Mouse (Mus musculus): ENCODE measurements around the gene Xpnpep3.
A peak's percentile ranks its signal among the peaks of the same experiment; 100 is the strongest.

Gene Xpnpep3

DNA sequence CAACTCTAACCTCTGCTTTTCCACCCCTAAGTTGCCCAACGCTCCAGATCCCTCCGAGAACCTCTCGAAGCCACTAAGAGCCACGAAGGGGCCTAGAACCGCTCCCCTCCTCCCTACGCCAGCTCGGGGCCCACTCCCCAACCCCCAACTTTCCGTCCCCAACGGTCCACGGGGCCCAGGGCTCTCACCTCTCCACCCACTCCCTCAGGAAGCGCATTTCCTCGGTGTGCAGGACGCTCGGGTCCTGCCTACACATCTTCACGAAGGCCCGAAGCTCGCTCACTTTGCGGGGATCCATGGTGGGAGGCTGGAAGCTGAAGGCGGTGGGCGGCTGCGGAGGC, 671 bp upstream of the Xpnpep3 start:
- no peak for DNase-seq (ENCODE audit: extremely low spot score, low spot score)

- DNase-seq (ENCODE audit: extremely low spot score, low spot score), result no peak
Measured at GRCm38 (mm10) chr15:81405008-81405407, 5.1 kb downstream of the Xpnpep3 start.

DNA sequence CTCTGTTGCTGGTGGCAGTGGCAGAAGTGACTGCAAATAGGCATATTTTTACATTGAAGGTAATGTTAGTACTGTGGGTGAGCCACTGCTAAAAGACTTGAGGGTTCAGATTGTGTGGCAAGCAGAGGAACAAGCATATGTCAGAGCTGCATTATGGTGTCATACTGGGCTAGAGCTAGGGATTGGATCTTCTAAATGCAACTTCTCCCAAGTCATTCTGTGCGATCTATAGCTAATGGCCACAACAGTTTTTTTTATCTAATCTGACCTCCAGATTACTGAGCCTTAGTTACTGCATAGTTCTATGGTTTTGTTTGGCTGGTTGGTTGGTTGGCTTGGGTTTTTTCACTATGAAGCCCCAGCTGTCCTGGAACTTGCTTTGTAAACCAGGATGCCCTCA, 8.3 kb downstream of the Xpnpep3 start, which contains the start of gene Dnajb7:
Dnajb7 (minus strand) TSS at position 101 of the 400 bp plus-strand sequence.
- DNase-seq (ENCODE audit: extremely low spot score, low spot score), result no peak

DNA sequence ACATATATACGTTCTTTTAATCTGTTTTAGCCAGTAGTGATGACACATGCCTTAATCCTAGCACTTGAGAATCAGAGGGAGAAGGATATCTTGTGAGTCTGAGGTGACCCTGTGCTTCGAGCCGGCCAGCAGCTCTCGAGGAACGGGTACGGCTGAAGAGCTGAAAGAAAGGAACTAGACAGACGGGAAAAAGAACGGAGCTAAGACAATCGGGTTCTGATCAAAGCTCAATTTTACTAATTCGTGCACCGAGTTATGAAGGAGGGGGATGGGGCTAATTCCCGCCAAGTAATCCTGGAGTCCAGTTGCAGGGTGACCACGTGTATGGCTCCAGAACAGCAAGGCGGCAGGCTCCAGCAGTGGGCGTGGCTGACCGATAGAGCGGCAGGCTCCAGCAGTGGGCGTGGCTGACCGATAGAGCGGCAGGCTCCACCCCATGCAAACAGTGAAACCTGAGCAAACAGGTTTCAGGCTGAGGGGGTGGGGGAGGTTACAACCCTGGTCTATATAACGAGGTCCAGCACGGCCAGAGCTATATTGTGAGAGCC, 16.9 kb downstream of the Xpnpep3 start:
- DNase-seq (ENCODE audit: extremely low spot score, low spot score), result peak; percentile 68

DNA sequence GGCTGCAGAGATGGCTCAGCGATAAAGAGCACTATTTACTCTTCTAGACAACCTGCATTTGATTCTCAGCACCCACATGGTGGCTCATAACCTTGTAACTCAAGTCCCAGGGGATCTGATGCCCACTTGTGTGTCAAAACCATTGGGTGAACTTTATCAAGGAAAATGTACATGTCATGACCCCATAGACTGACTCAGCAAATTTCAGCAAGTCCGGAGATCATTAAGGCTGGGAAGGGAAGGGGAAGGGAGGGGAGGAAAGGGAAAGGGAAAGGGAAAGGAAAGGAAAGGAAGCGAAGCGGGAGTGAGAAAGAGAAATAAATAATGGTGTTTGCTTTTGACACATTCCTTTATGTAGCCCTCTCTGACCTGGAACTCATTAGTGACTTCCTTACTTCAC, 18.1 kb downstream of the Xpnpep3 start:
- no peak for DNase-seq (ENCODE audit: extremely low spot score, low spot score)

DNA sequence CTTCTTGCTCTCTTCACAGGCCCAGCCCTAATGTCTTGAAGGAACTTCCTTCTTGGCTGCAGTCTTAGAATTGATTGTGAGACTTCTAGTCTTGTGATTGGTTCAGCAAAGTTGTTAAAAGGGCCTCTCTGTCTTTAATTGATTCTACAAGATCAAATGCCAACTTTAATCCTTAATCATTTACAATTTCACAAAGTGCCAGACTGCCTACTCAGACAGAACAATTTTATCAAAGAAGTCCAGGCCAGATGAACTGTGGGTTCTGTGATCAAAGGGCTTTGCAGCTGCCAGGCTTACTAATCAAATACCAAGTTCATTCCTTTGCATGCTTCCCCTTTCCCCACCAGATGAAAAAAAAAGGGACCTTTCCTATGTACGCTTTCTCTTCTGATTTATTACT, 21.5 kb downstream of the Xpnpep3 start:
- DNase-seq (ENCODE audit: extremely low spot score, low spot score), result no peak

GRCm38 (mm10) chr15:81422156-81422681, 22.3 kb downstream of the Xpnpep3 start:
- no peak for DNase-seq (ENCODE audit: extremely low spot score, low spot score)

GRCm38 (mm10) chr15:81425311-81425710, 25.4 kb downstream of the Xpnpep3 start:
- DNase-seq (ENCODE audit: extremely low spot score, low spot score), result no peak

GRCm38 (mm10) chr15:81427947-81428346, 28.0 kb downstream of the Xpnpep3 start:
- no peak for DNase-seq (ENCODE audit: extremely low spot score, low spot score)

GRCm38 (mm10) chr15:81431195-81431594, 31.3 kb downstream of the Xpnpep3 start:
- DNase-seq (ENCODE audit: extremely low spot score, low spot score), result no peak

DNA sequence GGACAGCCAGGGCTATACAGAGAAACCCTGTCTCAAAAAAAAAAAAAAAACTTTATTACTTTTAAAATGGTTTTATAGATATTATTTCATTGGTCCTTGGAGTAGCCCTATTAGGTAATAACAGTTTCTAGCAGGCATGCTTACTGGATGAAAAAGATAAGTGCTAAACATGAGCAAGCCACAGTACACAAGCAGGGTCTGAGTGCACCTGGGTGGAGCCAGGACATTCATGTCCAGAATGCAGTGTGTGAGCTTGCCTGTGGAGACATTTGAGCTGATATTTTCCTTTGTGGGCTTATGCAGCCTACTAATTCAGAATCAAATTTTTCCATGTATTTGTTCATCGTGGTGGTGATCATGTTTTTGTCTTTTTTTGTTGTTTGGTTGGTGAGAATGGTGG, 38.4 kb downstream of the Xpnpep3 start:
- DNase-seq (ENCODE audit: extremely low spot score, low spot score), result no peak

GRCm38 (mm10) chr15:81439236-81439635, 39.3 kb downstream of the Xpnpep3 start:
- DNase-seq (ENCODE audit: extremely low spot score, low spot score), result no peak

- DNase-seq (ENCODE audit: extremely low spot score, low spot score), result peak; percentile 56
Measured at GRCm38 (mm10) chr15:81448463-81448862, 48.5 kb downstream of the Xpnpep3 start.

- DNase-seq (ENCODE audit: extremely low spot score, low spot score), result no peak
Measured at GRCm38 (mm10) chr15:81461523-81461922, 61.6 kb downstream of the Xpnpep3 start.

DNA sequence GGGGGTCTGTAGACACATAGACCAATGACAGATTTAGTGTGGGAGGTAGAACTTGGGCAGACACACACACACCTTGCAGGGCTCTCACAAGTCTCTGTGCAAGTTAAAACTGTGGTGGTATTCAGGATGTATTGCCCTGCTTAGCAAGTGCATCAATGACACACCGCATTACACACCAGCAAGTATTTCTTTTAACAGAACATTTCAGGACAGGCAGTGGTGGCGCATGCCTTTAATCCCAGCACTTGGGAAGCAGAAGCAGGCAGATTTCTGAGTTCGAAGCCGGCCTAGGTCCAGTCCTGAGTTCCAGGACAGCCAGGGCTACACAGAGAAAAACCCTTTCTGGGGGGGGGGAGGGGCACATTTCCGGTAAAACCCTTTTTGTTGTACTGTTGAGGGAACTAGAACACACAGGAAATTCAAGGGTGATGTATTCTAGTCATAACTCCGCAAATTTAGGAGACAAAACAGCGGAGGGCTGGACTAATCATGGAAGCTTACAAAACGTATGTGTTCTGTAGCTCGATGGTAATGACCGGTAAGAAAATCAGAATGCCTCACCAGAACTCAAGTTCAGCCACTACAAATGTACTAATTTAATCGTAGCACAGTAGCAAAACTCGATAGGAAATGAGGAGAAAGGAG, 65.2 kb downstream of the Xpnpep3 start:
- no peak for DNase-seq (ENCODE audit: extremely low spot score, low spot score)

DNA sequence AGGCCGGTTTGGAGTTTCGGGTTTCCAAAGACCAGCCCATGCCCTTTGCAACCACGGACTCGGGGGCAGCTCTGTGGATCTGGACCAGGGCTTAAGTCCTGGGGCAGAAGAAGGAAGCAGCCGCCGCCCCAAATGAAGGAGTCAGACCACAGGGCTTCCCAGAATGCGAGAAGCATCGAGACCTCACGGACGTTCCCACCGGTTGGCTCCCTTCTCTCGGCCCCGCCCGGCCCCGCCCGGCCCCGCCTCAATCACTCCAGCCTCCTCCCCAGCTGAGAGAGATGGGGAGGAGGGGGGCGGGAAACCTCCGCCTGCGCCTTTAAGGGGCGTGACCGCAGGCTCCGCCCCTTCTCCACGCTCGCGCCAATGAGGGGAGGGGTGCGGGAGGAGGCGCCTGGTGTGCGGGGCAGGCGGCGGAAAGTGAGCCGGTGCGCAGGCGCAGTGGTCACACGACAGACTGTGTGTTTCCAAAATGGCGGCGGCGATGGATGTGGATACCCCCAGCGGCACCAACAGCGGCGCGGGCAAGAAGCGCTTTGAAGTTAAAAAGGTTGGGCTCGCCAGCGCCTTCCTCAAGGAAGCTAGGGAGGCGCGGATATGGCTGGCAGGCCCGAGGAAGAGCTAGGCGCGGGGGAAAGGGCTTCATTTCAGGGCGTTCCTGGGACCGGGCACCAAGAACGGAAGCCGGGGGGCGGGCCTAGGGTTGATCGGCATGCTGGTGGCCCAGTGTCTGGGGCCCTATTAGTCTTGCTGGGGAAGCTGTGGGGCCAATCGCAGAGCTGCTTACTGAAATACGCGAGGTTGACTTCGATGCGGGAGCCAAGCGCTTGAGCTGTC, 66.2 kb downstream of the Xpnpep3 start, which contains the start of gene Rbx1:
Rbx1 (plus strand) TSS at position 396 of the 837 bp plus-strand sequence.
- DNase-seq (ENCODE audit: extremely low spot score, low spot score), result peak; percentile 100

DNA sequence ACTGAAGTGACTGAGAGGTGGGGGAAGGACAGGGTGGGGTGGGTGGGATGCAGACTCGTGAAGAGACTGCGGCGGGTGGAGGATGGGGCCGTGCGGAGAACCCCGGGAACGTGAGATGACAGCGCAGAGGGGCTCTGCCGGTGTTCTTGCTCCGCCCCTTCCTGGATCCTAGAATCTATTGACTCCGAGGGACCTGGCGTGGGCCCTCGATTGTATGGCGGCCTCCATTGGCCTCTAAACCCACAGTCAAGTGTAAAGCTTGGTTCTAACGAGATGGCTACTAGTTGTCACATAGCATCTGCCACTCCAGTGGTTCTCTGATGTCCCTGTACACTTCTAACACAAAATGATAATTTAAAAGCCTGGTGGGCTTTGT, 66.8 kb downstream of the Xpnpep3 start:
- no peak for DNase-seq (ENCODE audit: extremely low spot score, low spot score)

DNA sequence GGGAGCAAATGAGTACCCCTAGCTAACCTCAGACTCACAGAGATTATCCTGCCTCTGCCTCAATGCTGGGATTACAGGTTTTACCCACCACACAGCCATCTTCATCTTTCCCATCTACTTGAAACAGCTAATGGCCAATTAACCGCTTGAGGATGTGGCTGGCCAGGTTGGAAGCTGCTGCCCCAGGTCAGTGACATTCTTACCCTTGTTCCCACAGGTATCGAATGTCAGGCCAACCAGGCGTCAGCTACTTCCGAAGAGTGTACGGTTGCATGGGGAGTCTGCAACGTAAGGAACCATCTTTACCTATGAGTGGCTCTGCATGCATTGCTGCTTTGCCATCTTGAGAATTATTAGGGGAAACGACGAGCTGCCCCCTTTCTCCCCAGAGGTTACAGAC, 70.8 kb downstream of the Xpnpep3 start:
- no peak for DNase-seq (ENCODE audit: extremely low spot score, low spot score)

- no peak for DNase-seq (ENCODE audit: extremely low spot score, low spot score)
Measured at GRCm38 (mm10) chr15:81472256-81472655, 72.3 kb downstream of the Xpnpep3 start.

- DNase-seq (ENCODE audit: extremely low spot score, low spot score), result no peak
Measured at GRCm38 (mm10) chr15:81475654-81476053, 75.7 kb downstream of the Xpnpep3 start.

DNA sequence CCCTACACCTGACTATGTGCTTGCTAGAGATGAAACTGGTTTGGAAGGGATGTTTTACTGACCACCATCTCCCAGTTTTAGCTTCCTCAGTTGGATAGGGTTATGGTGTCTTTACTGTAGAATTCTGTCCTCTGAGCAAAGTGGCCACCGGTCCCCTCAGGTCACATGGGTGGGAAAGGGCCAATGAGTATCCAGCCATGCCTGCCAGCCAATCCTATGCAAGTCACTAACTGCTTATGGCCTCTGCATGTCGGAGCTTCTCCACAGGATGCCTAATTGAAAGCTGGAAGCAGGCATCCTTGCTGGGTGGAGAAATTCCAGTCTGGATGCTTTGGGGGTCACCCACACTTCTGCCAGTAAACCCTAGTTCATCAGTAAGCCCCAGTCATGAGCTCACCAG, 76.7 kb downstream of the Xpnpep3 start:
- peak; percentile 40 for DNase-seq (ENCODE audit: extremely low spot score, low spot score)
